ENCODE assay signal across 1 mouse cellular context in genomic region chr9:106840569-106840968, GRCm38 (mm10).
TF ChIP-seq lines count a peak whose summit lies in the region.

No protein-coding gene starts in this region.

TF ChIP-seq in MEL, 35 proteins besides CTCF, POLR2A, EP300 and RAD21 (continued from another document):
- no peak for TF ChIP-seq ZC3H11A (IDR thresholded peaks at IDR 0.05; ENCODE audit: low read depth, low read length)
- no peak for TF ChIP-seq UBTF (IDR thresholded peaks at IDR 0.05; ENCODE audit: borderline replicate concordance, insufficient read depth, low read depth, low read length)
- TF ChIP-seq POLR2AphosphoS5 (IDR thresholded peaks at IDR 0.05; ENCODE audit: borderline replicate concordance, low read depth, low read length): no peak
- TF ChIP-seq CHD2 (IDR thresholded peaks at IDR 0.05; ENCODE audit: low read length): no peak
- no peak for TF ChIP-seq MXI1 (IDR thresholded peaks at IDR 0.05; ENCODE audit: low read depth, low read length)
- no peak for TF ChIP-seq MYB (IDR thresholded peaks at IDR 0.05; ENCODE audit: low read depth, low read length)
- TF ChIP-seq ELF1 (IDR thresholded peaks at IDR 0.05; ENCODE audit: low read depth, low read length): no peak
